37 mouse cellular contexts compared by ENCODE assay signal in genomic region chr1:87507857-87508256, GRCm38 (mm10). TPM values are rescaled to one million over a fixed set of nuclear protein-coding genes. Genes with fewer than 3 reads are reported as not detected.
DNase-seq lines count a peak whose midpoint lies in the region; TF ChIP-seq lines count a peak whose summit lies in the region.
"Had no signal": no experiment of that assay in that cellular context is flagged by ENCODE, and none has a peak within 500 bp of the region (broad histone marks: within the 10 kb centered on the region; RNA-seq: fewer than 3 reads in every experiment).

No protein-coding gene starts in this region.

- peak; percentile 77 for TF ChIP-seq POLR2A in cortical plate, adult 2 months (IDR thresholded peaks at IDR 0.05; ENCODE audit: extremely low read depth, insufficient read depth, low read length)

- intact Hi-C loops in left cerebral cortex, adult 2 months (cut with DNase I): loop anchor here (2.0 to 5.0 kb wide), 4 partner anchors 84 to 213 kb away; no protein-coding TSS in a partner anchor

- H3K4me1 ChIP-seq in cortical plate, adult 2 months (ENCODE audit: control insufficient read depth, insufficient read depth, low read length): peaks cover 2% of the 10 kb centered on the region

- peak; percentile 25; the same call in 1 of the 2 replicates for TF ChIP-seq CTCF in left cerebral cortex, adult 2 months (IDR thresholded peaks at IDR 0.05)
- no peak for TF ChIP-seq CTCF in cortical plate, adult 2 months (IDR thresholded peaks at IDR 0.05; ENCODE audit: extremely low read depth, insufficient read depth, low read length)

- peak overlapping the region; percentile 98 for H3K27ac ChIP-seq in left cerebral cortex, adult 2 months
- H3K27ac ChIP-seq in cortical plate, adult 2 months (ENCODE audit: insufficient read depth, low read length): peak overlapping the region; percentile 60
- H3K27ac ChIP-seq: hindbrain, embryonic 12.5 days; hindbrain, postnatal 0 days; intestine, embryonic 15.5 days; lung, embryonic 15.5 days; neural tube, embryonic 12.5 days; stomach, embryonic 15.5 days had no signal

- H3K4me3 ChIP-seq in left cerebral cortex, adult 2 months: peak overlapping the region; percentile 76
- H3K4me3 ChIP-seq in cortical plate, adult 2 months (ENCODE audit: insufficient read depth, low read length): peak overlapping the region; percentile 98
- H3K4me3 ChIP-seq: erythroblast, embryonic 14.5 days; hindbrain, embryonic 12.5 days; intestine, embryonic 15.5 days; lung, embryonic 15.5 days; neural tube, embryonic 12.5 days; stomach, embryonic 15.5 days had no signal

- peak; percentile 37 for DNase-seq in kidney, adult 18-20 months
- no peak for DNase-seq in kidney, postnatal 4 days
- no peak for DNase-seq in left cerebral cortex, adult 2 months (ENCODE audit: extremely low spot score in 1 of 2, low spot score in 2 of 2)
- no peak for DNase-seq in left cerebral cortex, adult 11 months (ENCODE audit: low spot score)
- peak; percentile 23 to 44 for DNase-seq in kidney, postnatal 36 days
- DNase-seq in spleen, adult 12 weeks (ENCODE audit: low spot score): no peak
- DNase-seq: adrenal gland, postnatal 25 days; cerebellum, adult 18-20 months; gastrocnemius, postnatal 10 days; heart, postnatal 36 days; layer of hippocampus, postnatal 36 days; liver; thymus, postnatal 14 days had no signal

RNA-seq across cellular contexts. Expression of gene Neu2, which starts 1.8 kb away (rescaled TPM):
- 1 to 10 TPM; 7.5 to 8.0 TPM for total RNA-seq in left cerebral cortex, adult 2 months (2021)
- 13.6 and 14.6 TPM in 2 replicates for polyA plus RNA-seq in cortical plate, adult 2 months (2012; rRNA removed)
- total RNA-seq: adrenal gland, adult 18-20 months; adrenal gland, postnatal 25 days; common myeloid progenitor, adult 5-6 weeks; granulocyte monocyte progenitor cell, adult 5-6 weeks; heart, postnatal 36 days; megakaryocyte progenitor cell, adult 5-6 weeks had no signal
- polyA plus RNA-seq: CD4-positive, CD25-positive, alpha-beta regulatory T cell, adult 4 months; embryonic facial prominence, embryonic 14.5 days; erythroblast, embryonic 14.5 days; forebrain, embryonic 11.5 days; heart, embryonic 11.5 days; hindbrain, embryonic 12.5 days; limb, embryonic 11.5 days; midbrain, embryonic 11.5 days; neural tube, embryonic 12.5 days had no signal

RNA-seq across cellular contexts. Expression of gene Snorc, which starts 37.8 kb away (rescaled TPM):
- under 1 TPM in 1 of 2 experiments, not detected in 1; 0.84 TPM for total RNA-seq in left cerebral cortex, adult 2 months (2021)
- polyA plus RNA-seq in cortical plate, adult 2 months (2012; rRNA removed): 1.3 and 2.2 TPM in 2 replicates
- total RNA-seq: adrenal gland, adult 18-20 months; adrenal gland, postnatal 25 days; common myeloid progenitor, adult 5-6 weeks; gastrocnemius, postnatal 10 days; granulocyte monocyte progenitor cell, adult 5-6 weeks; heart, postnatal 36 days; hindbrain, postnatal 0 days; layer of hippocampus, adult 18-20 months; layer of hippocampus, postnatal 36 days; megakaryocyte progenitor cell, adult 5-6 weeks had no signal
- polyA plus RNA-seq: CD4-positive, CD25-positive, alpha-beta regulatory T cell, adult 4 months; erythroblast, embryonic 14.5 days; forebrain, embryonic 11.5 days; forebrain, embryonic 16.5 days; heart, embryonic 11.5 days; heart, embryonic 16.5 days; intestine, embryonic 15.5 days; limb, embryonic 11.5 days; liver, embryonic 16.5 days; lung, embryonic 15.5 days; midbrain, embryonic 11.5 days; neural tube, embryonic 12.5 days; small intestine, adult 2 months; stomach, embryonic 15.5 days; urinary bladder, adult 2 months had no signal

Comparison
In these comparisons a context has a peak if more than half of its experiments do, and no peak if none do; other contexts are left out.
1. DNase-seq: peak in kidney, adult 18-20 months (single experiment) and kidney, postnatal 36 days (2 of 2); none in kidney, postnatal 4 days (0 of 2), left cerebral cortex, adult 2 months (0 of 2), left cerebral cortex, adult 11 months (single experiment) and spleen, adult 12 weeks (single experiment).